Mouse (Mus musculus) heart, embryonic 15.5 days (tissue): ENCODE data around the gene Ttc32. TPM values are rescaled to one million over a fixed set of nuclear protein-coding genes. Genes with fewer than 3 reads are reported as not detected.
A peak's percentile ranks its signal among the peaks of the same experiment; 100 is the strongest.

ENCODE experiments used
- ATAC-seq: fragments of 200-750 bp; cut with Nextera tagmentation; replicated peaks from 2 replicates; pipeline ENCODE4 v1.8.0; 2017; ENCODE audit warnings: low read depth, moderate TSS enrichment; ENCODE audit not compliant: insufficient number of reproducible peaks, insufficient read depth, low FRiP score
- H3K27ac ChIP-seq: fragments of 300-500 bp; sonication (generic); 2 replicates; pipeline ENCODE4 v1.5.1; 2015; ENCODE audit warnings: mild to moderate bottlenecking, inconsistent platforms
- H3K27me3 ChIP-seq: fragments of 300-500 bp; sonication (generic); 2 replicates; pipeline ENCODE4 v1.6.1; 2015; ENCODE audit warnings: inconsistent platforms
- H3K36me3 ChIP-seq: fragments of 300-500 bp; sonication (generic); 2 replicates; pipeline ENCODE4 v1.6.1; 2015; ENCODE audit warnings: mild to moderate bottlenecking, inconsistent platforms
- H3K4me1 ChIP-seq: fragments of 300-500 bp; sonication (generic); replicated peaks from 2 replicates; pipeline ENCODE4 v1.6.1; 2015; ENCODE audit warnings: inconsistent platforms
- H3K4me2 ChIP-seq: fragments of 300-500 bp; sonication (generic); 2 replicates; pipeline ENCODE4 v1.6.1; 2015; ENCODE audit warnings: inconsistent platforms, mild to moderate bottlenecking, moderate library complexity
- H3K4me3 ChIP-seq: fragments of 300-500 bp; sonication (generic); 2 replicates; pipeline ENCODE4 v1.5.1; 2015; ENCODE audit warnings: mild to moderate bottlenecking, inconsistent platforms
- H3K9ac ChIP-seq: fragments of 300-500 bp; sonication (generic); 2 replicates; pipeline ENCODE4 v1.6.1; 2015; ENCODE audit warnings: mild to moderate bottlenecking, inconsistent platforms
- H3K9me3 ChIP-seq: fragments of 300-500 bp; sonication (generic); replicated peaks from 2 replicates; pipeline ENCODE4 v1.6.1; 2016; ENCODE audit warnings: inconsistent platforms
- WGBS: fragments of 180-500 bp; shearing (Covaris S2); methylation state at CpG from one replicate; pipeline ENCODE4 v1.1.7; 2015; ENCODE audit warnings: mixed read lengths; 5-methylcytosine and 5-hydroxymethylcytosine counted together
- polyA plus RNA-seq: library from polyadenylated mRNA; unstranded; fragments of >200 nt; fragmentation: Nextera tagmentation; extraction: Ambion mirVana; gene quantifications from 2 replicates; pipeline ENCODE4 v1.2.1, GENCODE M21; 2015

The Ttc32 gene
- polyA plus RNA-seq, 1 experiment from 2014 or later: 17.4 TPM

GRCm38 (mm10) chr12:9044666-9045065, 14.9 kb downstream of the Ttc32 start:
- WGBS: 92% methylated on average over 7 of the region's 7 CpGs

GRCm38 (mm10) chr12:9046674-9047073, 16.9 kb downstream of the Ttc32 start:
- no peaks in the 10 kb centered on the region for H3K9me3 ChIP-seq
- no peak overlapping the region for H3K4me3 ChIP-seq
- no peak overlapping the region for H3K4me2 ChIP-seq
- no peak overlapping the region for H3K9ac ChIP-seq
- H3K4me1 ChIP-seq: peaks cover 4% of the 10 kb centered on the region; the same call in 1 of the 2 replicates
- H3K27me3 ChIP-seq: no peaks in the 10 kb centered on the region
- no peak for ATAC-seq
- 81% methylated on average over 4 of the region's 4 CpGs for WGBS
- H3K36me3 ChIP-seq: 0 out of 2 replicates have a peak, but pooled peaks cover 6% of the 10 kb centered on the region
- no peak overlapping the region for H3K27ac ChIP-seq

More at GRCm38 (mm10) chr12:9044666-9045065, 14.9 kb downstream of the Ttc32 start:
- Histone ChIP-seq H3K36me3 (0 out of 2 replicates have a peak, but pooled peaks cover 6% of the 10 kb centered on the region), H3K9ac (no peak overlapping the region), H3K27ac (no peak overlapping the region), H3K4me2 (no peak overlapping the region), H3K4me3 (no peak overlapping the region), H3K9me3 (no peaks in the 10 kb centered on the region), H3K27me3 (no peaks in the 10 kb centered on the region), H3K4me1 (no peaks in the 10 kb centered on the region)
- no peak for ATAC-seq

GRCm38 (mm10) chr12:9048090-9048489, 18.3 kb downstream of the Ttc32 start:
- 65% methylated on average over 8 of the region's 8 CpGs for WGBS
- ATAC-seq: no peak

GRCm38 (mm10) chr12:9050824-9051223, 21.0 kb downstream of the Ttc32 start:
- no peak overlapping the region for H3K4me2 ChIP-seq
- 15% methylated on average over 6 of the region's 6 CpGs for WGBS
- no peak overlapping the region for H3K9ac ChIP-seq
- peaks cover 4% of the 10 kb centered on the region; the same call in 1 of the 2 replicates for H3K4me1 ChIP-seq
- no peak for ATAC-seq
- H3K27ac ChIP-seq: no peak overlapping the region
- peaks cover 4% of the 10 kb centered on the region; the same call in 1 of the 2 replicates for H3K27me3 ChIP-seq
- no peaks in the 10 kb centered on the region for H3K9me3 ChIP-seq
- no peak overlapping the region for H3K4me3 ChIP-seq
- no peaks in the 10 kb centered on the region for H3K36me3 ChIP-seq

More at GRCm38 (mm10) chr12:9048090-9048489, 18.3 kb downstream of the Ttc32 start:
- Histone ChIP-seq H3K9me3 (no peaks in the 10 kb centered on the region), H3K4me2 (no peak overlapping the region), H3K27ac (no peak overlapping the region), H3K27me3 (peaks cover 1% of the 10 kb centered on the region; the same call in 1 of the 2 replicates), H3K4me3 (no peak overlapping the region), H3K36me3 (0 out of 2 replicates have a peak, but pooled peaks cover 6% of the 10 kb centered on the region), H3K9ac (no peak overlapping the region), H3K4me1 (peaks cover 4% of the 10 kb centered on the region; the same call in 1 of the 2 replicates)

- no peak overlapping the region for H3K27ac ChIP-seq
- peak; percentile 70; the same call in 1 of the 2 replicates for ATAC-seq
- peaks cover 4% of the 10 kb centered on the region; the same call in 1 of the 2 replicates for H3K4me1 ChIP-seq
- H3K4me2 ChIP-seq: no peak overlapping the region
- no peak overlapping the region for H3K9ac ChIP-seq
- H3K9me3 ChIP-seq: no peaks in the 10 kb centered on the region
- no peaks in the 10 kb centered on the region for H3K36me3 ChIP-seq
- peaks cover 4% of the 10 kb centered on the region; the same call in 1 of the 2 replicates for H3K27me3 ChIP-seq
- WGBS: 59% methylated on average over 8 of the region's 8 CpGs
- H3K4me3 ChIP-seq: no peak overlapping the region
Measured at GRCm38 (mm10) chr12:9052075-9052829, 22.5 kb downstream of the Ttc32 start.

GRCm38 (mm10) chr12:9053345-9053744, 23.5 kb downstream of the Ttc32 start:
- Histone ChIP-seq H3K4me2 (no peak overlapping the region), H3K9me3 (no peaks in the 10 kb centered on the region), H3K36me3 (no peaks in the 10 kb centered on the region), H3K4me1 (peaks cover 4% of the 10 kb centered on the region; the same call in 1 of the 2 replicates), H3K4me3 (no peak overlapping the region), H3K9ac (no peak overlapping the region), H3K27ac (no peak overlapping the region), H3K27me3 (peaks cover 6% of the 10 kb centered on the region; the same call in 1 of the 2 replicates)
- WGBS: 67% methylated on average over 7 of the region's 7 CpGs
- ATAC-seq: no peak

DNA sequence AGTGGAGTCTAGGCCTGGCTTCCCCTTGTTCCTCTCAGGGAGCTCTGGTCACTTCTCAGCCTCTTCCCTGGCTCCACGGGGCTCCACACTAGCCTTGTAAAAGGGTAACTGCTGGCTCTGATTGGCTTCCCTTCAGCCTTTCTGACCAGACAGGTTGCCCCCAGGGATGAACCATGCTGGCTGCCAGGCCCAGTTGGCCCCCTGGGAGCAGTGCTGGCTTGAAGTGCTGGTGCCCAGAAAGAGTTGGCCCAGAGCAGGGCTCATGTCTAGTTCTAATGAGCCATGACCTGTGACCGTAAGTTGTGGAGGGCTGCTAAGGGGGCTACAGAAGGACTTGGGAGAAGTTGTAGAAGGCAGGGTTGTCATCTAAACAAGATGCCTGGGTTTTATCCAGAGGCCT, 24.2 kb downstream of the Ttc32 start:
- Histone ChIP-seq H3K9ac (no peak overlapping the region), H3K27ac (no peak overlapping the region), H3K36me3 (no peaks in the 10 kb centered on the region), H3K9me3 (no peaks in the 10 kb centered on the region), H3K4me3 (no peak overlapping the region), H3K4me1 (peaks cover 4% of the 10 kb centered on the region; the same call in 1 of the 2 replicates), H3K27me3 (peaks cover 7% of the 10 kb centered on the region; the same call in 1 of the 2 replicates), H3K4me2 (no peak overlapping the region)
- WGBS: 75% methylated on average over 2 of the region's 2 CpGs
- no peak for ATAC-seq

GRCm38 (mm10) chr12:9055269-9055668, 25.5 kb downstream of the Ttc32 start:
- H3K9ac ChIP-seq: no peak overlapping the region
- no peaks in the 10 kb centered on the region for H3K9me3 ChIP-seq
- H3K4me3 ChIP-seq: no peak overlapping the region
- ATAC-seq: no peak
- peaks cover 7% of the 10 kb centered on the region; the same call in 1 of the 2 replicates for H3K27me3 ChIP-seq
- no peak overlapping the region for H3K27ac ChIP-seq
- no peaks in the 10 kb centered on the region for H3K36me3 ChIP-seq
- 71% methylated on average over 11 of the region's 11 CpGs for WGBS
- H3K4me2 ChIP-seq: no peak overlapping the region
- H3K4me1 ChIP-seq: peaks cover 4% of the 10 kb centered on the region; the same call in 1 of the 2 replicates

GRCm38 (mm10) chr12:9059502-9059901, 29.7 kb downstream of the Ttc32 start:
- 86% methylated on average over 3 of the region's 3 CpGs for WGBS
- no peaks in the 10 kb centered on the region for H3K9me3 ChIP-seq
- H3K9ac ChIP-seq: no peak overlapping the region
- H3K36me3 ChIP-seq: no peaks in the 10 kb centered on the region
- H3K4me2 ChIP-seq: no peak overlapping the region
- ATAC-seq: no peak
- peaks cover 3% of the 10 kb centered on the region; the same call in 1 of the 2 replicates for H3K27me3 ChIP-seq
- no peak overlapping the region for H3K27ac ChIP-seq
- no peak overlapping the region for H3K4me3 ChIP-seq
- no peaks in the 10 kb centered on the region for H3K4me1 ChIP-seq

DNA sequence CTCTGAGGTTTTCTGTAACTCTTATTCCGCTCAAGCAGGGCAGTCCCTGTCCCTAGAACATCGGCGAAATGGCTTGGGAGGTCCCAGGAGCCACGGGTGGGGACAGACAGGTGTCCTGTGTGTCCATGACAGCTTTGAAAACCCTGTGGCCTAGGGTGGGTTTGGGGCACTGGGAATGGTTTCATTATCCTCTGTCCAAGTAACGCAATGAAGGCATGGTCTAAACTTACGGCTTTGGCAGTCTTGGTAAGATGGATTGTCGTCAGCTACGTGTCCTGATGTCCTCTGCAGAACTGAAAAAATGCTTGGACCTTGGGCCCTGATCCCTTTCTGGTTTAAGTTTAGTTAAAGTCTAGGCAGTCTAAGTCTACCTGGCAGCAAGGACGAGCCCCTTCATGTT, 30.2 kb downstream of the Ttc32 start:
- 79% methylated on average over 9 of the region's 9 CpGs for WGBS
- H3K4me3 ChIP-seq: no peak overlapping the region

DNA sequence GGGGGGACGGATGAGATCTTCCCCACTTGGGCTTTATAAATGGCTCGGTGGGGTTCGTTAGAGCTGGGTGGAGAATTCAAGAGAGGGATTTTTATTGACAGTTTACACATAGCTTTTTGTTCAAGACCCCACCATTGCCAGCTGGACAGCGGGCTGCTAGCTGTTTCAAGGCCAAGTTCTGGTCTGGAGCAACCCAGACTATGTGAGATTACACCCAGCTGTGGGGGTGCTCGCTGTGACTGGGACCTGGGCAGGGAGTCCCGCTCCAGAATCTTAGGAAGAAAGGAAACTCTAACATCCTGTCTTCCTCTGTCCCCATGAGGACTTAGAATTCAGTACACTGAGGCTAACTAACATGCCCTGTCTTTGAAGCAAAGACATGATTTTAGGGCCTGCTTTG, 33.8 kb downstream of the Ttc32 start:
- Histone ChIP-seq H3K4me3 (no peak overlapping the region), H3K27ac (no peak overlapping the region), H3K9ac (no peak overlapping the region), H3K36me3 (no peaks in the 10 kb centered on the region), H3K4me2 (no peak overlapping the region), H3K27me3 (no peaks in the 10 kb centered on the region), H3K4me1 (no peaks in the 10 kb centered on the region), H3K9me3 (no peaks in the 10 kb centered on the region)
- no peak for ATAC-seq
- 70% methylated on average over 6 of the region's 6 CpGs for WGBS

More for the DNA sequence above, 30.2 kb downstream of the Ttc32 start:
- Histone ChIP-seq H3K9me3 (no peaks in the 10 kb centered on the region), H3K4me1 (no peaks in the 10 kb centered on the region), H3K36me3 (no peaks in the 10 kb centered on the region), H3K9ac (no peak overlapping the region), H3K27ac (no peak overlapping the region), H3K27me3 (peaks cover 3% of the 10 kb centered on the region; the same call in 1 of the 2 replicates), H3K4me2 (no peak overlapping the region)
- no peak for ATAC-seq
